Mouse (Mus musculus): Measurements from ENCODE around the gene Atp1a1.

GRCm38 (mm10) chr3:101540568-101540967, 63.9 kb downstream of the Atp1a1 start:
- TF ChIP-seq CTCF (IDR thresholded peaks at IDR 0.05; ENCODE audit: borderline replicate concordance, control insufficient read depth, extremely low read depth, insufficient read depth, low read length, poor library complexity) (no peak), POLR2A (IDR thresholded peaks at IDR 0.05; ENCODE audit: control insufficient read depth, extremely low read depth, insufficient read depth, low read length, poor library complexity) (no peak)

Measured in thymus, adult 2 months (tissue).